Mouse (Mus musculus) heart, embryonic 10.5 days (tissue): ENCODE data around the gene Mxd1. TPM values are rescaled to one million over a fixed set of nuclear protein-coding genes. Genes with fewer than 3 reads are reported as not detected.
A peak's percentile ranks its signal among the peaks of the same experiment; 100 is the strongest.

ENCODE experiments used
- DNase-seq: peaks from one replicate; pipeline ENCODE4 v3.0.0-alpha.2; 2017; ENCODE audit warnings: low spot score
- H3K27ac ChIP-seq: fragments of 300-500 bp; sonication (generic); 2 replicates; pipeline ENCODE4 v1.5.1; 2016; ENCODE audit warnings: mild to moderate bottlenecking
- H3K27me3 ChIP-seq: fragments of 300-500 bp; sonication (generic); 2 replicates; pipeline ENCODE4 v1.6.1; 2016; ENCODE audit warnings: mild to moderate bottlenecking; ENCODE audit not compliant: poor library complexity, insufficient read depth, severe bottlenecking
- H3K36me3 ChIP-seq: fragments of 300-500 bp; sonication (generic); 2 replicates; pipeline ENCODE4 v1.6.1; 2016; ENCODE audit warnings: mild to moderate bottlenecking, moderate library complexity
- H3K4me1 ChIP-seq: fragments of 300-500 bp; sonication (generic); 2 replicates; pipeline ENCODE4 v1.6.1; 2016; ENCODE audit warnings: mild to moderate bottlenecking
- H3K4me3 ChIP-seq: fragments of 300-500 bp; sonication (generic); 2 replicates; pipeline ENCODE4 v1.5.1; 2016; ENCODE audit warnings: mild to moderate bottlenecking, moderate library complexity
- H3K9me3 ChIP-seq: fragments of 300-500 bp; sonication (generic); 2 replicates; pipeline ENCODE4 v1.6.1; 2016; ENCODE audit warnings: mild to moderate bottlenecking, moderate library complexity
- WGBS: fragments of 180-500 bp; shearing (Covaris S2); methylation state at CpG from one replicate; pipeline ENCODE4 v1.1.7; 2016; 5-methylcytosine and 5-hydroxymethylcytosine counted together
- polyA plus RNA-seq: library from polyadenylated mRNA; unstranded; fragments of >200 nt; fragmentation: Nextera tagmentation; extraction: Ambion mirVana; gene quantifications from 2 replicates; pipeline ENCODE4 v1.2.1, GENCODE M21; 2016

Mxd1 gene
- polyA plus RNA-seq, 1 experiment from 2014 or later, result 8.9 TPM

DNA sequence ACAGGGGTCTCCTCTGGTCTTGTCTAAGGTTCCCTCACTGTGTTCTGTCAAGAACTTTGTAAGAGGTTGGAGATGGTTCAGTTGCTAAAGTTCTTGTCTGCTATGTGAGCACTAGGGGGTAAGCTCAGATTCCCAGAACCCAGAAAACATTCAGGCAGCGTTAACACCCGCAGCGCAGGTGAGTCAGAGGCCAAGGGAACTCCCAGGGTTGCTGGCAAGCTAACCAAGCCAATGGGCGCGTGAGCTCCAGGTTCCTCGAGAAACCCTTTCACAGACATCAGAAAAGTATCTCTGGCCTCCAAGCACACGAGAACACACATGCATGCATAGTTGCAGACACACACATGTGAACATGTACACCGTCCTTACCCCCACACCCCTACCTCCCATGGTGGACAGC lies 28.2 kb downstream of the Mxd1 start:
- Histone ChIP-seq H3K27me3 (peaks cover 7% of the 10 kb centered on the region; the same call in 1 of the 2 replicates), H3K36me3 (no peaks in the 10 kb centered on the region), H3K4me1 (peaks cover 25% of the 10 kb centered on the region), H3K9me3 (no peaks in the 10 kb centered on the region), H3K4me3 (no peak overlapping the region), H3K27ac (no peak overlapping the region)
- WGBS, result 87% methylated on average over 8 of the region's 8 CpGs
- no peak for DNase-seq

DNA sequence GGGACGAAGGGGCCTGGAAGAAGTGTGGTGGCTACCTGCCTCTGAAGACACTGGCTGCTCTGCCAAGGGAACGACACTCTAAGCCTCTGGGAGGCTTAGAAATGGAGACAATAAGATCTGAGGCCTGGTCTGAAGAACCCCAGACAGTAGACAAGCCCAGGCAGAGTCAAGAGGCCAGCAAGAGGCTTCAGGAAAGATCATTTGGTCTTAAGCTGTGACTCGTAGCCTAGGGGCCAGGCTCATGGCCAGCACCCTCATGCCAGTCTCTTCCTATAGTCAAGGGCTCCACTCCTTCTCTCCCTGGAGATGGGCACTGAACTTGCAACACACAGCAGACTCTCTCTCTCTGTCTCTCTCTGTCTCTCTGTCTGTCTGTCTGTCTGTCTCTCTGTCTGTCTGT lies 28.8 kb downstream of the Mxd1 start:
- WGBS, result 74% methylated on average over 3 of the region's 3 CpGs

DNA sequence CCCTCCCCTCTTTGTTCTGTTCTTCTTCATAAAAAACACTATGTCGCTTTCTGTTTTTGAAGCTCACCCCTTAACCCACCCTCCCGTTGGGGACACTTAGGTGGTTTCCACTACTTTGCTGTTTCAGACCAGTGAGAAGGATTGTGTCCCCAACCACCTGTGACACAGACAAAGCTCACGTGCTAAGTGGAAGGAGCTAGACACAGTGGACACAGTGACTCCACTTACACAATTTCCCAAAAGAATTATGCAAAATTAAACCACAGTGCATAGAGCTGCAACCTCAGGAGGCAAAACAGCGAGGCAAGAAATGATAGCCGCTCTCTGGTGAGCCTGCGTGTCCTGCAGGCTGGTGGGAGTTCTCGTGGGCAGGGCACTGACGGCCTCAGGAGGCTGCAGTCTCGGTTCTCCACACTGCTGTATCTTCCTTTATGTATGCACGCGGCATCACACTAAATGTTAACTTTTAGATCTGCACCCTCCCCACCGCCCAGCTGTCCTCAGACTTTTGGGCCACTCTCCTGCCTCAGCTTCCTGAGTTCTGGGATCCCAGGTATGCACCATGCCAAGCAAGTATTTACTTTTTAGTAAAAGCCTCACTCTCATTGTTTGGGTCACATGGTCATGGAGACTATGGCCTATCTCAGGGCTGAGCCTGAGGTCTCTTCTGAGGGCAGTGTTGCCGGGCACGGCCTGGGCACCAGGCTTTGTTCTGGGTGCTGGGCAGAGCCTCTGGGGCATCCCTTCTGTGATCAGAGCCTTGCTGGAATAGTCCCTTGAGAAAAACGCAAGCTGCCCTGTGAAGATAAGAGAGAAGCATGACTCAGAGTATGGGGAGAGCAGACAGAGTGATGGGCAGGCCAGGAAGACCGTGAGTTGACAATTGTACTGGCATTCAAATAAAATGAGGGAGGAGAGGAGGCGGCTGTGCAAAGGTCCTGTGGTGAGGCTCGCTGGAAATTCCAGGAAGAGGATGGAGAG lies 29.5 kb downstream of the Mxd1 start:
- no peak overlapping the region for H3K4me3 ChIP-seq
- 74% methylated on average over 18 of the region's 18 CpGs for WGBS

More for the DNA sequence above, 28.8 kb downstream of the Mxd1 start:
- Histone ChIP-seq H3K27me3 (peaks cover 7% of the 10 kb centered on the region; the same call in 1 of the 2 replicates), H3K4me1 (peaks cover 25% of the 10 kb centered on the region), H3K27ac (no peak overlapping the region; the same call in 1 of the 2 replicates), H3K9me3 (no peaks in the 10 kb centered on the region), H3K36me3 (no peaks in the 10 kb centered on the region), H3K4me3 (no peak overlapping the region)
- DNase-seq, result no peak

DNA sequence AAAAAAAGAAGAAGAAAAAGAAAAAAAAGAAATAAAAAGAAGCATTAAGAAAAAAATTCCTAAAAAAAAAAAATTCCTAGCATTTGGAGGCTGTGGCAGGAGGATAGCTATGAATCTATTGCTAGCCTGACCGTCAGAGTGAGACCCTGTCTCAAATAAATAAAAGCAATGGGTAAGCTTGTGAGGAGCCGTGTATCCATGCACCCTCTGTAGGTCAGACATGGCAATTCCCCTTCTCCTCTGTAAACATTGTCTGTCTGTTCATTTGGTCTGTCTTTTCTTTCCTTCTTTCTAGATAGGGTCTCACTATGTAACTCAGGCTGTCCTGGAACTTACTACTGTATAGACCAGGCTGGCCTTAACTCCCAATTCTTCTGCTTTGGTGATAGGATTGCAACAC lies 30.5 kb downstream of the Mxd1 start:
- peaks cover 7% of the 10 kb centered on the region; the same call in 1 of the 2 replicates for H3K27me3 ChIP-seq
- peaks cover 9% of the 10 kb centered on the region; the same call in 1 of the 2 replicates for H3K4me1 ChIP-seq
- H3K36me3 ChIP-seq, result no peaks in the 10 kb centered on the region
- no peaks in the 10 kb centered on the region for H3K9me3 ChIP-seq
- WGBS, result 29% methylated on average over 2 of the region's 2 CpGs
- peak overlapping the region; percentile 3; the same call in 1 of the 2 replicates for H3K27ac ChIP-seq
- DNase-seq, result no peak
- H3K4me3 ChIP-seq, result no peak overlapping the region

More for the DNA sequence above, 29.5 kb downstream of the Mxd1 start:
- Histone ChIP-seq H3K27ac (peak overlapping the region; percentile 3; the same call in 1 of the 2 replicates), H3K9me3 (no peaks in the 10 kb centered on the region), H3K27me3 (peaks cover 7% of the 10 kb centered on the region; the same call in 1 of the 2 replicates), H3K4me1 (peaks cover 19% of the 10 kb centered on the region), H3K36me3 (no peaks in the 10 kb centered on the region)
- no peak for DNase-seq

DNA sequence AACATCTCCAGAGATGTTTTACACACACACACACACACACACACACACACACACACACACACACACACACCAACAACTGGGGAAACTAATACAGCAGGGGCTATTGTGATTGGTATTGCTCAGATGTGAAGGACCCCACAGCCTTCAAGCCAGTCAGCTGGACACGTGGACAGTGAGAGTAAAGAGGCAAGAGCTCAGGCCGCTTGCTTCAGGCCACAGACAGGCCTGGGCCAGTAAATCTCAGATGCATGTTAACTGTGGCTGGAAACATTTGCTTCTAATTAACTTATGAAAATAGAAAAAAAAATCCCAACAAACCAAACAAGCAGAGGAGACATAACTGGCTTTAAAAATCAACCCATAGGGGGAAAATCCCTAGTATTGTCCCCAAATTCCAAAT lies 31.1 kb downstream of the Mxd1 start:
- H3K9me3 ChIP-seq, result no peaks in the 10 kb centered on the region
- no peaks in the 10 kb centered on the region for H3K36me3 ChIP-seq
- H3K4me1 ChIP-seq, result peaks cover 7% of the 10 kb centered on the region; the same call in 1 of the 2 replicates
- no peak overlapping the region for H3K27ac ChIP-seq
- no peak overlapping the region for H3K4me3 ChIP-seq
- H3K27me3 ChIP-seq, result peaks cover 7% of the 10 kb centered on the region; the same call in 1 of the 2 replicates
- DNase-seq, result no peak
- 82% methylated on average over 2 of the region's 2 CpGs for WGBS

DNA sequence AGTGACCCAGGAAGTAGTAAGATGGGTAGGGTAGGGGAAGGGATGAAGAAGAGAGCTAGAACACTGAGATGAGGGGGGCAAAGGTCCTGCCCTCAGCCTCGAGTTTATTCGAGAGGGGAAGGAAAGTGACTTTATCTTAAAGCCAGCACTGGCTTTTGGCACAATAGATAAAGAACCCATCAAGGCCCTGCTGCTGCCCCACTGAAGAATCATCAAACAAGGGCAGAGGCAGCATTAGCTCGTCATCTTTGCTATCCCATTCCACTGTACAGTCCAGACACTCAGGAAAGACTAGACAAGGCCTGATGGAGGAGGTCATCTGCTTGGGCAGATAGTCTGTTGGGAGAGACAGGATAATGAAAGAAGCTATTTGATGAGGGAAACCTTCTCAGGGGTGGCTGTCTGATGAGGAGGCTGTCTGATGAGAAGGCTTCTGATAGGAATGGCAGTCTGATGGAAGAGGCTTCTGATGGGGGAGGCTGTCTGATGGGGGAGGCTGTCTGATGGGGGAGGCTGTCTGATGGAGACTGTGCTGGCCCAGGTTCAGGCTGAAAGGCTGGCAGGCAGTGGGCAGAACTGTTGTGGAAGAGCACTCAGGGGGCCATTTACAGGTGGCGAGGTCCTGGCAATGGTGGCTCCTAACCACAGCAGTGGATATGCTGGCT lies 31.7 kb downstream of the Mxd1 start:
- no peaks in the 10 kb centered on the region for H3K36me3 ChIP-seq
- H3K27ac ChIP-seq, result no peak overlapping the region
- no peak overlapping the region for H3K4me3 ChIP-seq
- H3K9me3 ChIP-seq, result no peaks in the 10 kb centered on the region
- 52% methylated on average over 4 of the region's 4 CpGs for WGBS
- no peak for DNase-seq
- peaks cover 7% of the 10 kb centered on the region; the same call in 1 of the 2 replicates for H3K4me1 ChIP-seq
- H3K27me3 ChIP-seq, result peaks cover 7% of the 10 kb centered on the region; the same call in 1 of the 2 replicates

DNA sequence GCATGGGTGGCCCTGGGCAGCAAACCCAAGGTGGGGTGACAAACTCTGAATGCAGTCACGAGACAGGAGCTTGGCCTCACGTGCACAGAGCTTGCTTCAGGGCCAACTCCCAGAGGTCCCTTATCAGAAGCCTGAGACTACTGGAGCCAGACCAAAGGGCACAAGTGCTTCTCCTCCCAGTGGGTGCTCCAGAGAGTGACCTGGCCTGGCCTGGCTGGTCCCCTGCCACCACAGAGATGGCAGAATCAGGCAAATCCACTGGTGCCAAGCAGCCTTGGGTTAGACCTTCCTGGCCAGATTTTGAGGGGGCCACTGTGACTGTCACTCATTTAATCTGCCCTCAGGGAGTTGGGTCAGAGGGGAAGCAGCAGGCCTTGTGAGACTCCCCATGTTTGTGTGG lies 32.5 kb downstream of the Mxd1 start:
- H3K9me3 ChIP-seq, result no peaks in the 10 kb centered on the region
- no peak overlapping the region for H3K4me3 ChIP-seq
- H3K36me3 ChIP-seq, result no peaks in the 10 kb centered on the region
- H3K27me3 ChIP-seq, result peaks cover 8% of the 10 kb centered on the region; the same call in 1 of the 2 replicates
- H3K4me1 ChIP-seq, result peaks cover 5% of the 10 kb centered on the region; the same call in 1 of the 2 replicates
- H3K27ac ChIP-seq, result peak overlapping the region; percentile 23; the same call in 1 of the 2 replicates
- DNase-seq, result no peak
- WGBS, result 33% methylated on average over 2 of the region's 2 CpGs

DNA sequence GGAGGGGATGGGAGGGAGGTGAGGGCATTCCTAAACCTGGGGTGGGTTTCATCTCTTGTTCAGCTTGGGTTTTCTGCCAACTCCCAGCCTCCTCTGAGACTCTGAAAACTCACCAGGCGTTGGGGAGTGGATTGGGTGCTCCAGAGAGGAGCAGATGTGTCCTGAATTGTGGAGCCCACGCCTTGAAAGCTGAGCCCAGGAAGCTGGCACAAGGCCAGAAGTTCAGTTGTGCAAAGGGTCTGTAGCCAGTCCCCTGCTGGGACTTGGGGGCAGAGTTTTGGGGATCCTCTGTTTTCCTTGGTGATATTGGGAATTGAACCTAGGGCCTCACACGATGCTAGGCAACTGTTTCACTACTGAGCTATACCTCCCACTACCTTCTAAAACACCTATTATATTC lies 38.8 kb downstream of the Mxd1 start:
- Histone ChIP-seq H3K9me3 (no peaks in the 10 kb centered on the region), H3K4me3 (no peak overlapping the region), H3K4me1 (peaks cover 6% of the 10 kb centered on the region), H3K36me3 (no peaks in the 10 kb centered on the region), H3K27me3 (peaks cover 14% of the 10 kb centered on the region; the same call in 1 of the 2 replicates), H3K27ac (no peak overlapping the region)
- DNase-seq, result no peak
- WGBS, result 80% methylated on average over 3 of the region's 3 CpGs

DNA sequence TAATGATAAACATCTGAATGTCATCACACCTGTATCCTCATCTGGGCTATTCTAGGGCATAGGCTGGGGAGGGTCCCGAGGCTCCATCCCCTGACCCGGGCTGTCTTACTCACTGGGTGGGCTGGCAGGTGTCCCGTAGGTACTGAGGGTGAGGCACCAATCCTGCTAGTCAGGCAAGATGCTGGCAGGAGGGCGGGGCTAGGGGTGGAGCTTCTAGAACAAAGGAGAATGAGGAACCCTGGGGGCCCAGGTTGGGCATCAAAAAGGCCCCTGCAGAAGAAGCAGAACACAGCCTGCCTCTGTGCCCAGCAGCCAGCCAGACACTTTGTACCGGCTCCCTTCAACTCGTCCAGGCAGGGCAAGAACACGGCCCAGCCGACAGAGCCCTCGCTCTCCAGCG lies 41.0 kb downstream of the Mxd1 start, which contains the start of gene Asprv1:
Gene Asprv1, plus strand, starts transcription at position 219 of the 400 bp plus-strand sequence.
- Histone ChIP-seq H3K27ac (no peak within 1 kb of the TSS), H3K36me3 (no peaks in the 10 kb centered on the region), H3K4me3 (no peak within 1 kb of the TSS), H3K27me3 (peaks cover 14% of the 10 kb centered on the region; the same call in 1 of the 2 replicates), H3K4me1 (peaks cover 18% of the 10 kb centered on the region), H3K9me3 (no peaks in the 10 kb centered on the region)
- DNase-seq, result no peak
- 60% methylated on average over 10 of the region's 10 CpGs for WGBS

DNA sequence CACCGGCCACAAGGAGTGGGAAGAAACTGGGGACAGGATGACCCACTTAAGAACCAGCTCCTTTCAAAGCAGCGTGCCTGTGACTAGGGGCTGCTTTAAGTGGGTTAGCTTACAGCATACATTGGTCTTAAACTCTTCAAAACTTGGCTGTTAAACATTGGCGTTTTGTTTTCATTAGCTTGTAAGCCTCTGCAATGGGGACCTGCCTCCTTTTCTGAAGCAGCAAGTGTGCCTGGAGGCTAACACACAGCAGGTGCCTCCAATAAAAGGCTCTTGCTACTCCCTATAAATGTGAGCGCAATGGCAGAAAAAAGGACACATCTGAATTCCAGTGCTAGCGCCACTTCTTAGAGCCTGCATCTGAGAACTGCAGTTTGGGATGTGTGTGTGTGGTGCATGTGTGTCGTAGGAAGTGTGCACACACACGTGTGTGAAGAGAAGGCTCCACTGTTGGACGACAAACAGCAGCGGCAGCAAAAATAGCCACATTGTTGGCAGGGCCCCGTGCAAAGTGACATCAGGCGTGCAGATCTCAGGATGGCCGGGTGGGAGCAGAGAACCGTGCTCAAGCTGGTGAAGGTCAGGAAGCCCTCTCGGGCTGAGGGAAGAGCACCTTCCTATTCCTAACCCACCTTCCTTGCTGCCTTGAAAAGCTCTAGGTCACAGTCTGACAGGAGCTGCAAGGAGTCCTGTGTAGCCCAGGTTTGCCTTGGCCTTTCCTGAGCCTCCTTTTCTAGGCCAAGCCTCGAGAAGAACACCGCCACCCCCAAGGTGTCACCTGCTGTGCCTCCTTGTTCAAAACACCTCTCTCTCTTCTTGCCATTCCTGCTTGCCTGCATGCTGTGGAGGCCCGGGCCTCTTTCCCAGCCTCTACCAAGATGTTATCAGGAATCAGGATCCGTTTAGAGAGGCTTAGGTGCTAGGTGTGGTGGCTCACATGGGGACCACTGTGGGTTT lies 44.6 kb downstream of the Mxd1 start:
- H3K9me3 ChIP-seq, result no peaks in the 10 kb centered on the region
- peaks cover 18% of the 10 kb centered on the region for H3K4me1 ChIP-seq
- WGBS, result 61% methylated on average over 18 of the region's 18 CpGs
- H3K27me3 ChIP-seq, result peaks cover 12% of the 10 kb centered on the region; the same call in 1 of the 2 replicates
- no peaks in the 10 kb centered on the region for H3K36me3 ChIP-seq
- no peak overlapping the region for H3K4me3 ChIP-seq
- 0 out of 2 replicates have a peak overlapping the region, but pooled peaks have one; percentile 13 for H3K27ac ChIP-seq
- DNase-seq, result no peak

DNA sequence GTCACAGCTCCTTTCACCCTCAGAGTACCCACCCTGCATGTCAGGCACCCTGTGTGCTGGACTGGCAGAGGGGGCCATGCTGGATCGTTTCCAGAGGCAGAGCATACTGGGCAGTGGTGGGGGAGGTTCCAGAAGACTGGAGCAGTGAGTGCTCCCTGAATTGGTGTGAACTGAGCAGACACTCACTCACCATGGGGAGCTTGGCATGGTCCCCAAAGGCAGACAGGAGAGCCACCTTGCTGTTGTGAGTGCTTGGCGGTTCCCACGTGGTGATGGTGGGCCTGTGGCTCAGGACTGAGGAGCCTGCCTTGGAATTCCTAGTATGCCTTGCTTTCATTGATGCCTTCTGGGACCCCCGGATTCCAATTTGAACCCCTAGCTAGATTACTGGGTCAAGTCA lies 45.8 kb downstream of the Mxd1 start:
- Histone ChIP-seq H3K27ac (no peak overlapping the region), H3K4me1 (peaks cover 16% of the 10 kb centered on the region), H3K4me3 (no peak overlapping the region), H3K27me3 (0 out of 2 replicates have a peak, but pooled peaks cover 8% of the 10 kb centered on the region), H3K9me3 (no peaks in the 10 kb centered on the region), H3K36me3 (no peaks in the 10 kb centered on the region)
- 81% methylated on average over 4 of the region's 4 CpGs for WGBS
- no peak for DNase-seq

DNA sequence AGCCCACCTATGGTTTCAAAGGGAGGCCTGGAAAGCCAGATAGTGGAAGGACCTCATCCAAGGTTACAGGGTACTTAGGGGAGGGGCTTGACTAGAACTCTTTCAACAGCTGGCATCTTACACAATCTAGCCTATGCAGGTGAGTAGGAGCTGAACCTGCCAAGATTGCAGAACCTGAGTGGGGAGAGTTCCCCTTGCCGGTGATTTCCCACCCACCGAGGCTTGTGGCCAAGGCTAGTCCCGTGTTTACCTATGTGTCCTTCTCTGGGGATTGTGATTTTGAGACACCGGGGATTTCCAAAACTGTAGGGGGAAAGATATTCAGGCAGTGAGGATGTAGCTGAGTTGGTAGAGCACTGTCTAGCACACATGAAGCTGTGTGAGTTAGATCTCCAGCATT lies 53.7 kb downstream of the Mxd1 start:
- Histone ChIP-seq H3K27ac (no peak overlapping the region), H3K4me1 (0 out of 2 replicates have a peak, but pooled peaks cover 3% of the 10 kb centered on the region), H3K36me3 (no peaks in the 10 kb centered on the region), H3K4me3 (no peak overlapping the region), H3K9me3 (no peaks in the 10 kb centered on the region), H3K27me3 (no peaks in the 10 kb centered on the region)
- 81% methylated on average over 4 of the region's 4 CpGs for WGBS
- DNase-seq, result no peak
